Mouse (Mus musculus): ENCODE data around the gene Glt8d2. TPM values are rescaled to one million over a fixed set of nuclear protein-coding genes. Genes with fewer than 3 reads are reported as not detected.

The Glt8d2 gene
- polyA plus RNA-seq, 1 experiment from 2014 or later: 2.2 TPM

DNA sequence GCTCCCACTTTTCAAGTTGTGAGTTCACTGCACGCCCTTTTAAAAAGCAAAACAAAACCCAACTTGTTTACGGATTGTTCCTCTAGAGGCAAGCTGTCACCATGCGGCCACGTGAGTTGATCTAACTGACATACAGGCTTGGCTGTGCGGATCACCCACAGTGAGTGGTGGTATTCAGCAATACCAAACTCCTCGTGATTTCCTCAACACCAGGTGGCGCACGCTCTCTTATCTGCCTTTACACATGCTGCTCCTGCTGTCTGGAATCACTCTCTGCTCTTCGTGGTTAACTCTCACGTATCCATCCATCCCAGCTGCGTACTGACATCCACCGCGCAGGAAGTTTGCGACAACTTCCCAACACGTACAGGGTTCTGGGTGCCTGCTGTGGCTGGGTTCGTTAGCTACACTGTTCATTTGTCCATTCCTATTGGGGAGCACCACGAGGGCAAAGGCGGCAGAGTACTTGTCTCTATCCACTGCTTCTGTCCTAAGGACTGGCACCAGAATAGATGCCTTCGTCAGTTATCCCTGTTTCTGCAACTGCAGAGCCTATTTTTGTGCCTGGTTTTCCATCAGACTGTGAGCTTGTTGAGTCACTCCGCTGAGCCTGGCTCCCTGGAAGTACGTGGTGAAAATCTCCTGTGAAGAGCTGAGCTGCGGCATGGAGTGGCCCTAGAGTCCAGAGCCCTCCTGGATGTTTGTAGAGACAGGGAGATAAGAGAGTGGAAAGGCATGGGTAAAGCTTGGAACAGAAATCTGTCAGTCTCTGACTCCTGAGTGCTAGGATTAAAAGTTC, 23.8 kb downstream of the Glt8d2 start:
- Histone ChIP-seq H3K27ac (replicated peaks) (no peak overlapping the region), H3K4me3 (peak overlapping the region; percentile 29; the same call in 1 of the 2 replicates), H3K36me3 (no peaks in the 10 kb centered on the region), H3K27me3 (ENCODE audit: low read depth, poor library complexity, severe bottlenecking) (no peaks in the 10 kb centered on the region), H3K4me1 (peaks cover 5% of the 10 kb centered on the region; the same call in 1 of the 2 replicates), H3K9me3 (replicated peaks) (no peaks in the 10 kb centered on the region)
- DNase-seq (ENCODE audit: low spot score): peak; percentile 81
- WGBS: 28% methylated on average over 22 of the region's 22 CpGs

DNA sequence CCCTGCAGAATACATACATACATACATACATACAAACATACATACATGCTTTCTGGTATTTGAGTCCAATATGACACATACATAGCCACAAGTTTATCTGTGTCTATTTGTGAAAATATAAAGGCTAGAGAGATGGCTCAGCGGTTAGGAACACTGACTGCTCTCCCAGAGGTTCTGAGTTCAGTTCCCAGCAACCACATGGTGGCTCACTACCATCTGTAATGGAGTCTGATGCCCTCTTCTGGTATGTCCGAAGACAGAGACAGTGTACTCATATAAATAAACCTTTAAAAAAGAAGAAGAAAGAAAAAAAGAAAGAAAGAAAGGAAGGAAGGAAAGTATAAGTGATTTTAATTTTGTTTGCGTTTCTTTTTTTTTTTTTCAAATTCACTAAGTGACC, 24.5 kb downstream of the Glt8d2 start:
- no peaks in the 10 kb centered on the region for H3K36me3 ChIP-seq
- peaks cover 5% of the 10 kb centered on the region; the same call in 1 of the 2 replicates for H3K4me1 ChIP-seq
- H3K27ac ChIP-seq (replicated peaks): no peak overlapping the region
- no peak for DNase-seq (ENCODE audit: low spot score)
- H3K27me3 ChIP-seq (ENCODE audit: low read depth, poor library complexity, severe bottlenecking): no peaks in the 10 kb centered on the region
- 63% methylated on average over 3 of the region's 3 CpGs for WGBS
- H3K9me3 ChIP-seq (replicated peaks): no peaks in the 10 kb centered on the region
- H3K4me3 ChIP-seq: no peak overlapping the region

DNA sequence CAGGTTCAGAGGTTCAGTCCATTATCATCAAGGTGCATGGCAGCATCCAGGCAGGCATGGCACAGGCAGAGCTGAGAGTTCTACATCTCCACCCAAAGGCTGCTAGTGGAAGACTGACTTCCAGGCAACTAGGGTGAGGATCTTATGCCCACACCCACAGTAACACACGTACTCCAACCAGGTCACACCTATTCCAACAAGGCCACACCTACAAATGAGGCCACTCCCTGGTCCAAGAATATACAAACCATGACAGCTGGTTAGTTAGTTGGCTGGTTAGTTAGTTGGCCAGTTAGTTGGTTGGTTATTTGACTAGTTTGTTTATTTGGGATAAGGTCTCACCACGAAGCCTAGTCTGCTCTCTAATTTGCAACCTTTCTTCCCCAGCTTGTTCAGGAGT, 27.2 kb downstream of the Glt8d2 start:
- Histone ChIP-seq H3K27me3 (ENCODE audit: low read depth, poor library complexity, severe bottlenecking) (no peaks in the 10 kb centered on the region), H3K4me1 (peaks cover 5% of the 10 kb centered on the region; the same call in 1 of the 2 replicates), H3K36me3 (no peaks in the 10 kb centered on the region), H3K27ac (replicated peaks) (no peak overlapping the region), H3K4me3 (no peak overlapping the region), H3K9me3 (replicated peaks) (no peaks in the 10 kb centered on the region)
- WGBS: 78% methylated on average over 2 of the region's 2 CpGs
- no peak for DNase-seq (ENCODE audit: low spot score)

DNA sequence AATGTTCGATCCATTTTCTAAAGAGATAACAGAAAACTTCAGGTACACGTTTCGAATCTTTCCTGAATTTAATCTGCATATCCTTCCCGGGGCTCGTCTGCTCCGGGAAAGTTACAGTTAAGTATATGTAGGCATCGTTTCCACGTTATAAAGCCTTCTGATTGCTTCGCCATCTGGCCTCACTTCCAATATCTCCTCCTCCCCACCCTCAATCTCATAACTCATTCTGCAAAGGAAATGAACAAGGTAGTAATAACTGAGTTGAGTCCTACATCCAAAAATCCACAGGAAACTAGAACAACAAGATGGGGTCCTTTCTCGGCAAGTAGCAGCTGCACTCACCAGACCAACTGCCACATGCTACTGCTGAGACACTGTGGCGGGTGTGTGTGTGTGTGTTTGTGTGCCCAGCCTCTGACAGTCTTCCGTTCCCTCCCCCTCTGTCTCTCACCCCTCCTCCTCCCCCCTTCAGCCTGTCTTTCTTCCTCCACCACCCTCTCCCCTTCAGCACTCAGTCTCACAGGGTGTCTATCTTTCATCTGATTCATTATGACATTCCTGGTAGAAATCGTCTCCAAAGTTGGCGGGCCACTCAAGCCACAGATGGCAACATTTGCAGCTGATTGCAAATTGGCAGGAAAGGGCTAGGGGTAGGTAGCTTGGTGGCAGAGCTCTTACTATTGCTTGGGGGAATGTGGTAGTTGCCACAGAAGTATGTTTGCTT, 28.0 kb downstream of the Glt8d2 start:
- 86% methylated on average over 14 of the region's 14 CpGs for WGBS
- H3K9me3 ChIP-seq (replicated peaks): no peaks in the 10 kb centered on the region
- no peaks in the 10 kb centered on the region for H3K27me3 ChIP-seq (ENCODE audit: low read depth, poor library complexity, severe bottlenecking)
- H3K36me3 ChIP-seq: no peaks in the 10 kb centered on the region
- H3K27ac ChIP-seq (replicated peaks): no peak overlapping the region
- H3K4me1 ChIP-seq: peaks cover 5% of the 10 kb centered on the region; the same call in 1 of the 2 replicates
- no peak for DNase-seq (ENCODE audit: low spot score)
- no peak overlapping the region for H3K4me3 ChIP-seq

DNA sequence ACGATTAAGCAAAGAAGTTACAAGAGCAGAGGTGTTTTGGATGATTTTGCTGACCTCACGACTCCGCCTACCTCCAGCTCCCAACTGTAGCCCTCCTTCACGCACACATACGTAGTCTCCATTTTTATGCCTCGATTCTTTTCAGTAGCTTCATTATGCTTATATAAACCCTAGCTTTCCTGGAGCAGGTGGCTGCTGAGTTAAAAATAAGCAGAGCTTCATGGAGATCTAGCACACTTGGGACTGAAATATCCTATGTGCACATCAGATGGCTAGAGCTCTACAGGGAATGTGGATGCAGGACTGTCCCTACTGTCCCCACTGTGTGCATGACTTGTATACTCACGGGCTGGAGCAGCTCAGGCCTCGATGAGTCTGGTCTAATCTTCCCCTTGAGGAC, 28.6 kb downstream of the Glt8d2 start:
- WGBS: 91% methylated on average over 8 of the region's 8 CpGs
- no peak overlapping the region for H3K27ac ChIP-seq (replicated peaks)

DNA sequence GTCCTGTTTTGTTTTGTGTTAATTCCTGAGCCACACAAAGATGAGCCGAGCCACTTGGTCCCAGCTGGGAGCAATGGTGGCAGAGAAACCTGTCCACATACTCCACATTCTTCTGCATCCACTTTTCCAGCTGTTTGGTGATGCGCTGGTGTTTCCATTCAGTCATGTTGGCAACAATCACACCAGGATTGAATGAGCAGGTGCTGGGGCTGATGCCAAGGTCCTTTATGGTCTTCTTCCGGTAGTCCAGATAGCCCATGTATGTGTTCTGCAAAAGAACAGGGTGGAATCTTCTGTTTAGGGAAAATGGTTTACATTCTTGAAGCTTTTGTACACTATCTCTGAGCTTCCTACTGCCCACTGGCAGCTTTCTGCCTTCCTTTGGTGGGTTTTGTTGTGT, 35.9 kb downstream of the Glt8d2 start:
- Histone ChIP-seq H3K4me3 (no peak overlapping the region), H3K4me1 (no peaks in the 10 kb centered on the region), H3K36me3 (peaks cover 27% of the 10 kb centered on the region), H3K27me3 (ENCODE audit: low read depth, poor library complexity, severe bottlenecking) (no peaks in the 10 kb centered on the region), H3K9me3 (replicated peaks) (no peaks in the 10 kb centered on the region), H3K27ac (replicated peaks) (no peak overlapping the region)
- DNase-seq (ENCODE audit: low spot score): no peak
- WGBS: 83% methylated on average over 3 of the region's 3 CpGs

More for the DNA sequence above, 28.6 kb downstream of the Glt8d2 start:
- no peaks in the 10 kb centered on the region for H3K27me3 ChIP-seq (ENCODE audit: low read depth, poor library complexity, severe bottlenecking)
- no peak overlapping the region for H3K4me3 ChIP-seq
- H3K4me1 ChIP-seq: peaks cover 5% of the 10 kb centered on the region; the same call in 1 of the 2 replicates
- no peak for DNase-seq (ENCODE audit: low spot score)
- no peaks in the 10 kb centered on the region for H3K9me3 ChIP-seq (replicated peaks)
- H3K36me3 ChIP-seq: no peaks in the 10 kb centered on the region

DNA sequence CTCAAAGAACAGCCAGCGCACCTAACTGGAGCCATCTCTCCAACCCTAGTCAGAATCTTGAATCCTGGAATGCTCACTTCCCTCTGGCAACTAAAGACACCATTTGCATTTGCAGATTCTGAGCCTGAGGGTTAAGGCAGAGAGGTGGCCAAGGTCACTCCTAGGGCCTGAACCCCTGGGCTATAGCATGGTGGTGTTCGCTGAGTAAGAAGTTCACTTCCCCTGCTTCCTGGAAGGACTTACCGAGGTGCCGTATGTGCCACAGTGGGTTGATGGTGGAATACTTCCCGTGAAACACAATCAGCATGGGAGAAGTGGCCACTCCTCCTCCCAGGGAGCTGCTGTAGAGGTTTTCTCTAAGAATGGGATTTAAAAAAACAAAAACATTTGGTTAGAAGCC, 37.8 kb downstream of the Glt8d2 start:
- H3K4me1 ChIP-seq: no peaks in the 10 kb centered on the region
- H3K27ac ChIP-seq (replicated peaks): no peak overlapping the region
- peaks cover 36% of the 10 kb centered on the region for H3K36me3 ChIP-seq
- no peaks in the 10 kb centered on the region for H3K9me3 ChIP-seq (replicated peaks)
- H3K27me3 ChIP-seq (ENCODE audit: low read depth, poor library complexity, severe bottlenecking): no peaks in the 10 kb centered on the region
- 79% methylated on average over 5 of the region's 5 CpGs for WGBS
- H3K4me3 ChIP-seq: no peak overlapping the region
- DNase-seq (ENCODE audit: low spot score): no peak

DNA sequence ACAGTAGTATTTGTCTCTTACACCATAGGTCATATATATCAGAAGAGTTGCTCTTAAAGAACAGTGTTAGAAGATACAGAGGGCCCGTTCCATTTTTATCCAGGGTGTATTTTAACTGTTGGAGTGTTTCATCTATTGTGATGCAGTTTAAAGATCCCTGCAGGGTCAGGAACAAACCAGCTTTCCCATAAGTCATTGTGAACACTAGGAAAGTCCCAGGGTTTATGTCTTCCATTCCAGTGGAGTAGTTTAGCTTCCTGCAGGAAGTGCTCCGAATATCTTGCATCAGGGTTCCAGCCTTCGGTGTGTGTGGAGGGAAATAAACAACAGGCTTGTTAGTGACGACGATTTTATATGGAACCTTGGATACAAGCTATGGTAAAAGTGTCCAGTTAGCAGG, 39.2 kb downstream of the Glt8d2 start:
- Histone ChIP-seq H3K27ac (replicated peaks) (no peak overlapping the region), H3K27me3 (ENCODE audit: low read depth, poor library complexity, severe bottlenecking) (no peaks in the 10 kb centered on the region), H3K4me1 (no peaks in the 10 kb centered on the region), H3K4me3 (no peak overlapping the region), H3K36me3 (peaks cover 50% of the 10 kb centered on the region), H3K9me3 (replicated peaks) (no peaks in the 10 kb centered on the region)
- DNase-seq (ENCODE audit: low spot score): no peak
- 91% methylated on average over 5 of the region's 5 CpGs for WGBS

DNA sequence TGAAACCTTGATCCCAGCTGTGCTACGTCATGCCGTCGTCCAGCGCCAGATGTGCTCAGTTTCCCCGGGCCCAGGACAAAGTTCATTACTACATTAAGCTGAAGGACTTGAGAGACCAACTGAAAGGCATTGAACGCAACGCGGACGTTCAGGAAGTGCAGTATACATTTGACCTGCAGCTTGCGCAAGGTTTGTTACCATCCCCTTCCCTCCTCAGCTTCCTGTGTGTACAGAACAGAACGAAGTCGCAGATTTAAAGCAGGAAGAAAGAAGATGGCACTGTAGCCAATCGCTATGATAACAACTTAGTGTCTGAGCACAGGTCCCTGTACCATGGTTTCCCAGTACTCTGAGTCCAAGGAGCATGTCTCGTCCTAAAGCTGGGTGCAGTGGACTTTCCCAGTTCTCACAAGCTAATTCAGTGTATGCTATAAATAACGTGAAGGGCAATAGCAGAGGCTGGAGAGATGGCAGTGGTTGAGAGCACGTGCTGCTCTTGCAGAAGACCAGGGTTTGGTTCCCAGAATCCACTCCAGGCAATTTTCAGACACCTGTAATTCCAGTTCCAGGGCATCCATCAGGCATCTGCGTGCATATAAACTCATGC, 43.1 kb downstream of the Glt8d2 start:
- Histone ChIP-seq H3K4me3 (no peak overlapping the region), H3K27ac (replicated peaks) (no peak overlapping the region), H3K9me3 (replicated peaks) (no peaks in the 10 kb centered on the region), H3K4me1 (no peaks in the 10 kb centered on the region), H3K27me3 (ENCODE audit: low read depth, poor library complexity, severe bottlenecking) (no peaks in the 10 kb centered on the region), H3K36me3 (peaks cover 84% of the 10 kb centered on the region)
- no peak for DNase-seq (ENCODE audit: low spot score)
- 98% methylated on average over 17 of the region's 17 CpGs for WGBS

DNA sequence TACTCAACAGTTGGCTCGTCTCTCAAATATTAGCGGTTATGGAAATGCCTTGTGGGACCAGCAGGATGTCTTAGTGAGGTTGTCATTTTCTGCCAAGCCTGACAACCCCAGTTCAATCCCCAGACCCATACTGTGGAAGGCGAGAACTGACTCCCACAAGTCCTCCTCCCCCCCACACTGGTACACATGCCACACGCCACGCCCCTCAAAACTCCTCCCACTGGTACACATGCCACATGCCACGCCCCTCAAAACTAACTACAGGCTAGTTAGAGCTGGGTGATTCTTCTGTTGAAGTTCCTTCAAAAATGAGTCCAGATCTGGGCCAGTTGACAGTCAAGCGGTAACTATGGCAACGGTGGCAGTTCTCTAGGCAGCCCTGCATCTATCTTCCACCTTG, 44.4 kb downstream of the Glt8d2 start:
- 95% methylated on average over 8 of the region's 8 CpGs for WGBS
- Histone ChIP-seq H3K27me3 (ENCODE audit: low read depth, poor library complexity, severe bottlenecking) (no peaks in the 10 kb centered on the region), H3K4me3 (no peak overlapping the region), H3K36me3 (peaks cover 83% of the 10 kb centered on the region), H3K27ac (replicated peaks) (no peak overlapping the region), H3K9me3 (replicated peaks) (no peaks in the 10 kb centered on the region), H3K4me1 (no peaks in the 10 kb centered on the region)
- no peak for DNase-seq (ENCODE audit: low spot score)

DNA sequence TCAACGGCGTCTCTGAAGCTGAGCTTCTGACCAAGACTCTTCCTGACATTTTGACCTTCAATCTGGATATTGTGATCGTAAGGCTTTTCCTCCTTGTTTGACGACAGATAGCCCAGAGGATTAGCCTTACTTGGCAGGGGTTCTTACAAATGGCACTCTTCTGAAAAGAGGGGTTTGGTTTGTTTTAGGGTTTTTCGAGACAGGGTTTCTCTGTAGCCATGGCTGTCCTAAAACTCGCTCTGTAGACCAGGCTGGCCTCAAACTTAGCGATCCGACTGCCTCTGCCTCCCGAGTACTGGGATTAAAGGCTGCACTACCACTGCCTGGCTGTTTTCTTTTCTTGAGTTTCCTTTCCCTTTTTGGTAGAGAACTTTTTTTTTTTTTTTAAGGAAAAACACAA, 49.0 kb downstream of the Glt8d2 start:
- Histone ChIP-seq H3K27ac (replicated peaks) (no peak overlapping the region), H3K4me3 (no peak overlapping the region), H3K9me3 (replicated peaks) (no peaks in the 10 kb centered on the region), H3K36me3 (peaks cover 99% of the 10 kb centered on the region), H3K4me1 (no peaks in the 10 kb centered on the region), H3K27me3 (ENCODE audit: low read depth, poor library complexity, severe bottlenecking) (no peaks in the 10 kb centered on the region)
- 89% methylated on average over 9 of the region's 9 CpGs for WGBS
- no peak for DNase-seq (ENCODE audit: low spot score)

DNA sequence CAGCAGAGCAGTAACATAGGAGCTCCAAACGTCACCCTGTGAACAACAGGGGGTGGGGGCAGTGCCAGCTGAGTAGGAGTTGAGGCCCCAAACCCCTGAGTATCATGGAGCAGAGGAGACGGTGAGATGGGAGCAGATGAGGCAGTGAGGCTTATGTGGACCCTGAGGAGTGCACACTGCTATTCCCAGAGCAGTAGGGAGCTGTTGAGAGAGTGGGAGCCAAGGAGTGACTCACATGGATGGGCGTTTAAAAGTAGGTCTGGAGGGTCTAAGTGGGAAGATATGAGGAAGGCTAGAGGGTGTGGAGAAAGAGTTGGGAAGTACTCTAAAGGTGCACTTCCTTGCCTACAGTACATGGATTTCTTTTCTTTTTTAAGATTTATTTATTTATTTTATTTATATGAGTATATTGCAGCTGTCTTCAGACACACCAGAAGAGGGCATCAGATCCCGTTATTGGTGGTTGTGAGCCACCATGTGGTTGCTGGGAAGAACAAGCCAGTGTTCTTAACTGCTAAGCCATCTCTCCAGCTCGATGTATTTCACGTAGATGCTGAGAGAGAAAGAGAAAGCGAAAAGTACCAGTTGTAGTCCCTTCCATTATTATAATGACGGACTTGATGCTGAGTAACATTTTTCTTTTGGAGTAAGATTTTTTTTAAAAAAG, 51.3 kb downstream of the Glt8d2 start:
- WGBS: 91% methylated on average over 8 of the region's 8 CpGs
- DNase-seq (ENCODE audit: low spot score): no peak
- Histone ChIP-seq H3K4me3 (no peak overlapping the region), H3K36me3 (peaks cover 99% of the 10 kb centered on the region), H3K4me1 (no peaks in the 10 kb centered on the region), H3K27ac (replicated peaks) (no peak overlapping the region), H3K9me3 (replicated peaks) (no peaks in the 10 kb centered on the region), H3K27me3 (ENCODE audit: low read depth, poor library complexity, severe bottlenecking) (no peaks in the 10 kb centered on the region)
